Mouse (Mus musculus): Measurements from ENCODE around the gene Gm340. TPM values are rescaled to one million over a fixed set of nuclear protein-coding genes. Genes with fewer than 3 reads are reported as not detected.

Gene Gm340
- polyA plus RNA-seq, 1 experiment = 1.6 TPM

- DNase-seq (ENCODE audit: low read depth in 1 of 2, low spot score in 2 of 2) = no peak
- 55% methylated on average over 6 of the region's 6 CpGs for WGBS
- Histone ChIP-seq H3K4me1 (ENCODE audit: control insufficient read depth, insufficient read depth, insufficient read length) (peaks cover 19% of the 10 kb centered on the region; the same call in 1 of the 2 replicates), H3K36me3 (ENCODE audit: control insufficient read depth, insufficient read depth, low read length) (no peaks in the 10 kb centered on the region), H3K27ac (ENCODE audit: insufficient read depth, low read length) (no peak overlapping the region), H3K4me3 (ENCODE audit: extremely low read depth, insufficient read depth, insufficient read length) (no peak overlapping the region), H3K27me3 (ENCODE audit: control insufficient read depth, insufficient read depth, low read length) (no peaks in the 10 kb centered on the region)
- TF ChIP-seq CTCF (IDR thresholded peaks at IDR 0.05; ENCODE audit: extremely low read depth, insufficient read depth, insufficient read length, insufficient replicate concordance) = no peak
- TF ChIP-seq POLR2A (IDR thresholded peaks at IDR 0.05; ENCODE audit: low read depth, low read length) = no peak
Measured at GRCm38 (mm10) chr19:41611683-41612082, 29.5 kb downstream of the Gm340 start.

GRCm38 (mm10) chr19:41613325-41614087, 31.3 kb downstream of the Gm340 start:
- H3K27me3 ChIP-seq (ENCODE audit: control insufficient read depth, insufficient read depth, low read length) = no peaks in the 10 kb centered on the region
- no peak overlapping the region for H3K4me3 ChIP-seq (ENCODE audit: extremely low read depth, insufficient read depth, insufficient read length)
- peaks cover 24% of the 10 kb centered on the region; the same call in 1 of the 2 replicates for H3K4me1 ChIP-seq (ENCODE audit: control insufficient read depth, insufficient read depth, insufficient read length)
- WGBS = 49% methylated on average over 16 of the region's 16 CpGs
- no peak overlapping the region for H3K27ac ChIP-seq (ENCODE audit: insufficient read depth, low read length)
- H3K36me3 ChIP-seq (ENCODE audit: control insufficient read depth, insufficient read depth, low read length) = no peaks in the 10 kb centered on the region
- TF ChIP-seq CTCF (IDR thresholded peaks at IDR 0.05; ENCODE audit: extremely low read depth, insufficient read depth, insufficient read length, insufficient replicate concordance) = no peak
- no peak for DNase-seq (ENCODE audit: low read depth in 1 of 2, low spot score in 2 of 2)

GRCm38 (mm10) chr19:41615606-41616224, 33.5 kb downstream of the Gm340 start:
- Histone ChIP-seq H3K27ac (ENCODE audit: insufficient read depth, low read length) (peak overlapping the region; percentile 56; the same call in 1 of the 2 replicates), H3K4me1 (ENCODE audit: control insufficient read depth, insufficient read depth, insufficient read length) (peaks cover 29% of the 10 kb centered on the region; the same call in 1 of the 2 replicates), H3K36me3 (ENCODE audit: control insufficient read depth, insufficient read depth, low read length) (no peaks in the 10 kb centered on the region), H3K27me3 (ENCODE audit: control insufficient read depth, insufficient read depth, low read length) (no peaks in the 10 kb centered on the region), H3K4me3 (ENCODE audit: extremely low read depth, insufficient read depth, insufficient read length) (no peak overlapping the region)
- DNase-seq (ENCODE audit: low read depth in 1 of 2, low spot score in 2 of 2) = peak; percentile 63 to 72
- TF ChIP-seq POLR2A (IDR thresholded peaks at IDR 0.05; ENCODE audit: low read depth, low read length) (no peak), CTCF (IDR thresholded peaks at IDR 0.05; ENCODE audit: extremely low read depth, insufficient read depth, insufficient read length, insufficient replicate concordance) (no peak)
- WGBS = 34% methylated on average over 11 of the region's 11 CpGs

GRCm38 (mm10) chr19:41616274-41616673, 34.1 kb downstream of the Gm340 start:
- TF ChIP-seq POLR2A (IDR thresholded peaks at IDR 0.05; ENCODE audit: low read depth, low read length) = no peak
- 70% methylated on average over 6 of the region's 6 CpGs for WGBS
- DNase-seq (ENCODE audit: low read depth in 1 of 2, low spot score in 2 of 2) = no peak
- Histone ChIP-seq H3K36me3 (ENCODE audit: control insufficient read depth, insufficient read depth, low read length) (no peaks in the 10 kb centered on the region), H3K4me3 (ENCODE audit: extremely low read depth, insufficient read depth, insufficient read length) (no peak overlapping the region), H3K4me1 (ENCODE audit: control insufficient read depth, insufficient read depth, insufficient read length) (peaks cover 29% of the 10 kb centered on the region; the same call in 1 of the 2 replicates), H3K27me3 (ENCODE audit: control insufficient read depth, insufficient read depth, low read length) (no peaks in the 10 kb centered on the region), H3K27ac (ENCODE audit: insufficient read depth, low read length) (peak overlapping the region; percentile 56)

GRCm38 (mm10) chr19:41617102-41617501, 34.9 kb downstream of the Gm340 start:
- WGBS = 65% methylated on average over 13 of the region's 13 CpGs
- Histone ChIP-seq H3K27me3 (ENCODE audit: control insufficient read depth, insufficient read depth, low read length) (no peaks in the 10 kb centered on the region), H3K27ac (ENCODE audit: insufficient read depth, low read length) (no peak overlapping the region), H3K36me3 (ENCODE audit: control insufficient read depth, insufficient read depth, low read length) (no peaks in the 10 kb centered on the region), H3K4me3 (ENCODE audit: extremely low read depth, insufficient read depth, insufficient read length) (no peak overlapping the region), H3K4me1 (ENCODE audit: control insufficient read depth, insufficient read depth, insufficient read length) (peaks cover 29% of the 10 kb centered on the region; the same call in 1 of the 2 replicates)
- DNase-seq (ENCODE audit: low read depth in 1 of 2, low spot score in 2 of 2) = no peak
- TF ChIP-seq CTCF (IDR thresholded peaks at IDR 0.05; ENCODE audit: extremely low read depth, insufficient read depth, insufficient read length, insufficient replicate concordance) (no peak), POLR2A (IDR thresholded peaks at IDR 0.05; ENCODE audit: low read depth, low read length) (no peak)

GRCm38 (mm10) chr19:41618153-41618657, 36.0 kb downstream of the Gm340 start:
- H3K36me3 ChIP-seq (ENCODE audit: control insufficient read depth, insufficient read depth, low read length) = no peaks in the 10 kb centered on the region
- no peak overlapping the region for H3K27ac ChIP-seq (ENCODE audit: insufficient read depth, low read length)
- TF ChIP-seq POLR2A (IDR thresholded peaks at IDR 0.05; ENCODE audit: low read depth, low read length) (no peak), CTCF (IDR thresholded peaks at IDR 0.05; ENCODE audit: extremely low read depth, insufficient read depth, insufficient read length, insufficient replicate concordance) (no peak)
- peaks cover 29% of the 10 kb centered on the region; the same call in 1 of the 2 replicates for H3K4me1 ChIP-seq (ENCODE audit: control insufficient read depth, insufficient read depth, insufficient read length)
- H3K27me3 ChIP-seq (ENCODE audit: control insufficient read depth, insufficient read depth, low read length) = no peaks in the 10 kb centered on the region
- 46% methylated on average over 6 of the region's 6 CpGs for WGBS
- no peak overlapping the region for H3K4me3 ChIP-seq (ENCODE audit: extremely low read depth, insufficient read depth, insufficient read length)
- DNase-seq (ENCODE audit: low read depth in 1 of 2, low spot score in 2 of 2) = no peak
